Mouse (Mus musculus) B cell, adult 62 days (primary cell): ENCODE measurements around the gene Actr2. TPM values are rescaled to one million over a fixed set of nuclear protein-coding genes. Genes with fewer than 3 reads are reported as not detected.

Experiments
- total RNA-seq: library from RNA; stranded (reverse); gene quantifications from 4 replicates; pipeline ENCODE4 v1.2.4, GENCODE M21; 2023

Gene Actr2
- total RNA-seq: 304 to 316 TPM (median 310 TPM) in 4 replicates

GRCm38 (mm10) chr11:20112741-20113480, at the start of gene Actr2:
TSS of gene Actr2 (minus strand) at chr11:20112913.

Other genes starting within 250 kb of the Actr2 start
- gene Spred2, start 188.5 kb downstream of the Actr2 start, total RNA-seq: 6.8 to 8.5 TPM (median 7.9 TPM) in 4 replicates
- 86.3 to 105 TPM (median 92.7 TPM) in 4 replicates for gene Rab1a, start 88.5 kb upstream of the Actr2 start, total RNA-seq
- 33.2 to 40.5 TPM (median 35.6 TPM) in 4 replicates for gene Cep68, start 136.5 kb upstream of the Actr2 start, total RNA-seq
- 0.33 to 0.58 TPM (median 0.50 TPM) in 4 replicates for gene Slc1a4, start 219.8 kb upstream of the Actr2 start, total RNA-seq